ENCODE assay signal across 25 mouse cellular contexts in the genomic region with DNA sequence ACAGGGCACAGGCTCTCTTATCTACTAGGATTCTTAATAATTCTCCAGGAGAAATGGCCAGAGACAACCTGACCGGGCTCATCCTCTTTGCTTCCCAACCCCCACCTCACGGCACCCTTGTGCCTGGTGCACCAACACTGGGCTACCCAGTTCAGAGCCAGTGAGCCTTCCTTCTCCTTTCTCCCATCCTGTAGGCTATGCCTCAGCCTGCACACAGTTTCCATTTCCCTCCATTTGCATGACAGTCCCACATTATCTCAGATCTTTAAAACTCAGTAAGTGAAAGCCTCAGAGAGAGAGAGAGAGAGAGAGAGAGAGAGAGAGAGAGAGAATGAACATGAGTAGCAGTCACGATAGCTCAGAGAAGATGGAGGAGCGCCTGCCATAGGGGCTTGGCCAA. TPM values are rescaled to one million over a fixed set of nuclear protein-coding genes. Genes with fewer than 3 reads are reported as not detected.
DNase-seq lines count a peak whose midpoint lies in the region; ATAC-seq and TF ChIP-seq lines count a peak whose summit lies in the region.
"Had no signal": no experiment of that assay in that cellular context is flagged by ENCODE, and none has a peak within 500 bp of the region (broad histone marks: within the 10 kb centered on the region; RNA-seq: fewer than 3 reads in every experiment).

No protein-coding gene starts in this region.

- H3K27ac ChIP-seq in gastrocnemius, adult 2 months = 0 out of 2 replicates have a peak overlapping the region, but pooled peaks have one; percentile 24
- no peak overlapping the region for H3K27ac ChIP-seq in hindbrain, postnatal 0 days
- no peak overlapping the region for H3K27ac ChIP-seq in hindbrain, embryonic 12.5 days
- H3K27ac ChIP-seq: forebrain, embryonic 10.5 days; forebrain, embryonic 13.5 days had no signal

- no peaks in the 10 kb centered on the region for H3K9me3 ChIP-seq in hindbrain, postnatal 0 days (ENCODE audit: low read length)
- no peaks in the 10 kb centered on the region for H3K9me3 ChIP-seq in hindbrain, embryonic 12.5 days (replicated peaks)
- H3K9me3 ChIP-seq: forebrain, embryonic 10.5 days; forebrain, embryonic 13.5 days had no signal

- no peaks in the 10 kb centered on the region for H3K36me3 ChIP-seq in hindbrain, postnatal 0 days (ENCODE audit: insufficient read depth, low read length)
- H3K36me3 ChIP-seq in hindbrain, embryonic 12.5 days = no peaks in the 10 kb centered on the region
- H3K36me3 ChIP-seq: forebrain, embryonic 10.5 days had no signal

- intact Hi-C loops in gastrocnemius, adult 2 months (cut with DNase I) = no loop called here
- intact Hi-C loops in gastrocnemius, postnatal 36 days (cut with DNase I) = no loop called here

- no peaks in the 10 kb centered on the region; the same call in 1 of the 2 replicates for H3K4me1 ChIP-seq in hindbrain, postnatal 0 days (ENCODE audit: insufficient read depth, low read length)
- H3K4me1 ChIP-seq in hindbrain, embryonic 12.5 days = peaks cover 18% of the 10 kb centered on the region
- H3K4me1 ChIP-seq: forebrain, embryonic 10.5 days; forebrain, embryonic 13.5 days had no signal

- no peak for DNase-seq in gastrocnemius, adult 2 months
- no peak for DNase-seq in gastrocnemius, postnatal 36 days
- DNase-seq in hindbrain, postnatal 0 days (ENCODE audit: low spot score) = no peak
- DNase-seq in R1 (ENCODE audit: low read depth, low spot score) = peak; percentile 25
- DNase-seq in spleen, postnatal 36 days (ENCODE audit: low spot score in 2 of 2) = no peak
- no peak for DNase-seq in left cerebral cortex, adult 9 months (ENCODE audit: low spot score in 2 of 2)
- DNase-seq: adrenal gland, postnatal 10 days; adrenal gland, postnatal 36 days; B cell, adult 2 months; cerebellum, adult 18-20 months; cerebellum, adult 9-10 months; gastrocnemius, postnatal 10 days; heart, adult 11 months had no signal

- H3K4me2 ChIP-seq in hindbrain, postnatal 0 days (ENCODE audit: low read depth, low read length) = no peak overlapping the region
- no peak overlapping the region for H3K4me2 ChIP-seq in hindbrain, embryonic 12.5 days (replicated peaks)
- H3K4me2 ChIP-seq: forebrain, embryonic 13.5 days; heart, embryonic 11.5 days had no signal

- H3K27me3 ChIP-seq in hindbrain, postnatal 0 days (ENCODE audit: insufficient read depth, low read length) = no peaks in the 10 kb centered on the region
- 0 out of 2 replicates have a peak, but pooled peaks cover 6% of the 10 kb centered on the region for H3K27me3 ChIP-seq in hindbrain, embryonic 12.5 days
- H3K27me3 ChIP-seq: forebrain, embryonic 13.5 days had no signal

- H3K9ac ChIP-seq in hindbrain, postnatal 0 days (replicated peaks; ENCODE audit: low read length) = no peak overlapping the region
- H3K9ac ChIP-seq in hindbrain, embryonic 12.5 days = no peak overlapping the region
- H3K9ac ChIP-seq: forebrain, embryonic 13.5 days had no signal

- TF ChIP-seq CTCF in gastrocnemius, adult 2 months (IDR thresholded peaks at IDR 0.05) = no peak
- TF ChIP-seq CTCF in hindbrain, postnatal 0 days (IDR thresholded peaks at IDR 0.05; ENCODE audit: low read depth) = no peak

- 48% methylated on average over 4 of the region's 4 CpGs for WGBS in hindbrain, postnatal 0 days
- WGBS in hindbrain, embryonic 12.5 days = 50% methylated on average over 4 of the region's 4 CpGs

- H3K4me3 ChIP-seq in gastrocnemius, adult 2 months = no peak overlapping the region
- no peak overlapping the region for H3K4me3 ChIP-seq in hindbrain, postnatal 0 days (ENCODE audit: low read length)
- no peak overlapping the region for H3K4me3 ChIP-seq in hindbrain, embryonic 12.5 days
- H3K4me3 ChIP-seq: forebrain, embryonic 10.5 days; forebrain, embryonic 13.5 days had no signal

- ATAC-seq in hindbrain, postnatal 0 days = 0 out of 2 replicates have a peak, but pooled peaks have one; percentile 13
- ATAC-seq in hindbrain, embryonic 12.5 days (ENCODE audit: low FRiP score) = no peak
- ATAC-seq: forebrain, embryonic 13.5 days; intestine, postnatal 0 days had no signal

RNA-seq across cellular contexts. Expression of gene Slc6a12, which starts 35.4 kb away (rescaled TPM):
- under 1 TPM; 0.11 to 0.20 TPM for total RNA-seq in gastrocnemius, adult 2 months (2021)
- total RNA-seq in gastrocnemius, postnatal 36 days (2021) = under 1 TPM in 1 of 2 experiments, not detected in 1; 0.42 TPM
- total RNA-seq in hindbrain, postnatal 0 days (2014; rRNA removed) = 7.1 and 12.8 TPM in 2 replicates
- polyA plus RNA-seq in hindbrain, postnatal 0 days (2015; fragmentation: Nextera tagmentation; extraction: Ambion mirVana) = 5.7 and 5.9 TPM in 2 replicates
- 0.20 and 0.31 TPM in 2 replicates for polyA plus RNA-seq in hindbrain, embryonic 12.5 days (2016; fragmentation: Nextera tagmentation; extraction: Ambion mirVana)
- total RNA-seq: heart, adult 8-10 months; hematopoietic stem cell, adult 5-6 weeks; MEL had no signal
- polyA plus RNA-seq: embryonic facial prominence, embryonic 11.5 days; heart, embryonic 14.5 days; heart, postnatal 0 days; intestine, embryonic 14.5 days had no signal
